Mouse (Mus musculus) cerebellum, adult 9-11 months (tissue): Measurements from ENCODE around the gene Rpl36a-ps1.
"Not testable (repeated sequence)": the region's sequence is repeated elsewhere in the genome, so short reads cannot be mapped to it uniquely, and the experiment has no call there.

ENCODE experiments used
- DNase-seq: peaks from one replicate; pipeline ENCODE4 v3.0.0; 2022

Gene Rpl36a-ps1

DNA sequence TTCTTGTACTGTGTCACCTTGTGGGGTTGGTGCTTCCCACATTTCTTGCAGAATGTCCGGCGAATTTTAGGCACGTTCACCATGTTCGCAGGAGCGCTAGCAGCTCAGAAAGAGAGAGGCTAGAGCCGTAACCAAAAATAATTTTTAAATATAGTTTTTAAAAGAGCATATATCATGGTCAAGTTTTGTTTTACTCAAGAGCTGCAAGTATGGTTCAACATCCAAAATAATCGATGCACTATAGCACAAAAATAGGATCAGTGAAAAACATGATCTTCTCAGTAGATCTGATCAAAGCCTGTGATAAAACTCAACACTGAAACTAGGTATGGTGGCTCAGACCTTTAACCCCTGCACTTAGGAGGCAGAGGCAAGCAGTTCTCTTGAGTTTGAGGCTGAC is at the start of gene Rpl36a-ps1:
Gene Rpl36a-ps1 (minus strand): TSS at position 101 of the 400 bp plus-strand sequence.
- no peak for DNase-seq

DNA sequence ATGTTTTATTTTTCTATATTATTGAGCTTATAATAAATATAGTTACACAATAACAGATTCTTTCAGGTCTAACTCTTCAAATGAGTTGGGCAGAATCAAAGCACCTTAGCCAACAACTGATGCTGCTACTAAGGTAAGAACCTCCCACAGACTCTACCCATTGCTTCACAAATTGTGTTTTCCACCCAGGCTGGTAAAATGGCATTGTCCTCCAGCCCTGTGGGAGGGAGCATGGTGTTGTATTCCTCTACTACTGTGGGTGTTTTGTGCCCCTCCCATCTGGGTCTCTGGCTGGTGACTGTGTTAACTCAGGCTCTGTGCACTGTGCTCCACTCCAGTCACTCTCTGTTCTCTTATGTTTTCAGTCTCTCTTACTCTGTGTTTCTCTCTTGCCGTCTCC is 49.4 kb upstream of the Rpl36a-ps1 start:
- DNase-seq: no peak

DNA sequence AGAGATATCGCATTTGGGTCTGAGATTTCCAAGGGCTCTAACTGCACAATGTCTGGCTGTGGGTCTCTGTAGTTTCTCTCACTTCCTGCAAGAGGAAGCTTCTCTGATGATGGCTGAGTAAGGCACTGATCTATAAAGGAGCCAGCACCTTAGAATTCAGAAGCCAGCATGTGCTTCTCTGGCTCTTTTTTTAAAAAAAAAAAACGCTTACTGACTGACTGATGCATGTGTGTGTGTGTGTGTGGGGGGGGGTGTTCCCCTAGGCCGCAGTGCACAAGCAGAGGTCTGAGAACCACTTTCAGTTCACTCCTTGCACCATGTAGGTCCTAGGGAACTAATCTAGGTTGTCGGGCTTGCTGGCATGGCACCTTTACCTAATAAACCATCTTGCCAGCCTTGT is 47.3 kb upstream of the Rpl36a-ps1 start:
- no peak for DNase-seq

DNA sequence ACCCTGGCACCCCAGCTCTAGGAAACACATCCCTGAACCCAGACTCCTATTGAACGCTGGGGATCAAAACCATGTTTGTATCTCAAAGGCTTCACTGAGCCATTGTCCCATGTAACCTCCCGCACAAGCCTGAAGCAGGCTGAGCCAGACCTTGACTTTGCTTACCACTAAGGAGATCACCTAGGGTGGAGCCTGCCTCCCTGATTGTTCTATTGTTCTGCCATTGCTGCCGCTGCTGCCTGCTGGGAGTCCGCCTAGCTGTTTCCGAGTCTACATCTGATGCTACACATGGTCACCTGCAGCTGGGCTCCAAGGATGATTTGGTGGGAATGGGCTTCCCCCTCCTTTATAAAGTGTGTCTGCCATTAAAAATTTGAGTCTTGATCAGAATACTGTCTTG is 45.2 kb upstream of the Rpl36a-ps1 start:
- not testable (repeated sequence) for DNase-seq

DNA sequence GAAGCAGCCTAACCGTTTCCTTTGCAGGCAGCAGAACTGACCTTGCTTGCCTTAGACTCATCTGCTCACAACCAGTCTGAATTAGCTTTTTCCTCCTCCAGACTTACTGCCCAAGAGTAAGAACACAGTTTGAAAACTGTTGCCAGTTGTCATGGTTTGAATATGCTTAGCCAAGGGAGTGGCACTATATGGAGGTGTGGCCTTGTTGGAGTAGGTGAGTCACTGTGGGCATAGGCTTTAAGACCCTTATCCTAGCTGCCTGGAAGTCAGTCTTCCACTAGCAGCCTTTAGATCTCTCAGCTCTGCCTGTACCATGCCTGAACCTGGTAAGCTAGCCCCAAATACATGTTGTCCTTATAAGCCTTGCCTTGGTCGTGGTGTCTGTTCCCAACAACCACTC is 43.6 kb upstream of the Rpl36a-ps1 start:
- no peak for DNase-seq

DNA sequence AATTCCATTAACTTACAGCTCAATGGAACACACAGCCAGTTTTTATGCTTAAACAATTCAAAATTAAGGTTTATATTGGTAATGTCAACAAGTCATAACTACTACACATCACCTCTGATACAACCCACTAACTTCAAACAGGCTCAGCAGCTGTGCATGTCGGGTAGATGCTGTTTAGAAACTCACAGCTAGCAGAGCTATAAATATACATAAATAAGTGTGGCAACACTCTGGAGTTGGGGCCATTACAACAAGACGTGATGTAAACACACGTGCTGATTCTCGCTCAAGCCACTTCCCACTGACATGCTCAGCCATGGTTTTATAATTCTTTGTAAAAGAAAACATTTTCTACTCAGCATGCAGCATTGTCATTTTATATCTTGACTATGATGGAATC is 41.9 kb upstream of the Rpl36a-ps1 start:
- no peak for DNase-seq

DNA sequence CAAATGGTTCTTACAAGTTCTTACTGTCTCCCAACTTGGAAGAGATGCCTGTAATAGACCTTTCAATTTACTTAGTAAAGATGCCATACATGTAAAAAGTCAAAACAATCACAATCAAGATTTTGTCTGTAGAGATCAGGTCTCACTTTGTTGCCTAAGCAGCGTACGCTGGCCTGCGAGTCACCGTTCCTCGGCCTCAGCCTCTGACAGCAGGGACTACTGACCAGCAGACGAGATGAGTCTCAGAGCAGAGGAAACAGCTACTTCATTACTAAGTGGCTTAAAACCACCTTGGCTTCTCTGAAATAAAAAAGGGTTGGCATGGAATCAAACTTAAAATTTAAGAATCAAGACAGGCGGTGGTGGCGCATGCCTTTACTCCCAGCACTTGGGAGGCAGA is 40.7 kb upstream of the Rpl36a-ps1 start:
- DNase-seq: not testable (repeated sequence)

DNA sequence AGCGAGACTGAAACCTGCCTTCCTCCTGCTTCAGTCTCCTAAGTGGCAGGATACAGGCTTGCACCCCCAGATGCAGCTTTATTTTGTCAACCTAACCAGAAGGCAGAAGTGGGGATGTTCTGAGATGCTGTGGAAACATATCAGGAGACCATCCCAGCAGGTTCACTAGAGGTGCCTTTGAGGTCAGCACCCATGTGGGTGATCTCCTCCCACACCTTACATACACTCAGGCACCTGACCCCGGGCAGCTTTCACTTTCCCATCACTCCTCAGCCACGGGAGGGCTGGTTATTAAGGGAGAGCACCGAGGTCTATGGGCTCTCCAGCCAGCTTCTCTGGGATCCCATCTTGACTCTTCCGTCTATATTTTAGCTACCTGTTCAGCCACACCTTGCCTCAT is 38.5 kb upstream of the Rpl36a-ps1 start:
- DNase-seq: no peak

DNA sequence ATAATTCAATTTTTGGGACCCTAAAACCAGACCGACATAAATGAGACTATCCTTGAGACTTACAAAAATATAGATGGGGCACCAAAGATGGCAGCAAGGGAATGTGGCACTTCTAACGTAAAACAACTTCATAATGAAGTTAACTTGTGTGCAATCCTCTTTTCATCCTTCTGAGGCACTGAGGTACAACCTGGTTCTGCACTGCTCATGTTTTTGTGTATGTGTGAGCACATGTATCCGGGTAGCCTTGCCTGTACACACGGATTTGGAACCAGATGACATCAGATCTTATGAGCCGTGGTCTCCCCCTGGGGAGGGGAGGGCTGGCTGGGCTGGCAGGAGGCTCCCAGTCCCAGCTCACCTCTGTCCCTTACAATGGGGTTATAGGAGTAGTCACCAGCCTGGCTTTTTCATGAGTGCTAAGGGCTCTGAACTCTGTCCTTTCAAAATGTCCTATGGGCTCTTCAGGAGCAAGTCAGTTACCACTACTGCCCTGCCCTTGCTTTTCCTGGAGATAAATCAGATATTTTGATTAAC is 37.3 kb upstream of the Rpl36a-ps1 start:
- DNase-seq: no peak

DNA sequence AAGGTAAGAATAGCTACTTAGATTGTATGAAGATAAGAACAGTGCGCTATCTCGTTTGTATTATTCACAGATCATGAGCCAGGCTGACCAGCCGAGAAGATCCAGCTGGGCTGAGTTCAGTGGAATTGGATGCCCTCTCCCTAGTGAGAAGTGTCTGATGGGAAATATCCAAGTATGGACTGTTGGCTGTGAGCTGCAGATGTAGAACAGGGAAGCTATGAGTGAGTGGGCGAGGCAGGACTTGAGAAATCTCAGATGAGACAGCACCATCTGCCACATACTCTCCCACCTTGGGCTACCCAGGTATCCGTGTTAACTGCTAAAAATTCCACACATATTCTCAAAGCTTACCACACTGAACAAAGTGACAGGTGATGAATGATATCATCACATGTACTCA is 35.9 kb upstream of the Rpl36a-ps1 start:
- DNase-seq: no peak

DNA sequence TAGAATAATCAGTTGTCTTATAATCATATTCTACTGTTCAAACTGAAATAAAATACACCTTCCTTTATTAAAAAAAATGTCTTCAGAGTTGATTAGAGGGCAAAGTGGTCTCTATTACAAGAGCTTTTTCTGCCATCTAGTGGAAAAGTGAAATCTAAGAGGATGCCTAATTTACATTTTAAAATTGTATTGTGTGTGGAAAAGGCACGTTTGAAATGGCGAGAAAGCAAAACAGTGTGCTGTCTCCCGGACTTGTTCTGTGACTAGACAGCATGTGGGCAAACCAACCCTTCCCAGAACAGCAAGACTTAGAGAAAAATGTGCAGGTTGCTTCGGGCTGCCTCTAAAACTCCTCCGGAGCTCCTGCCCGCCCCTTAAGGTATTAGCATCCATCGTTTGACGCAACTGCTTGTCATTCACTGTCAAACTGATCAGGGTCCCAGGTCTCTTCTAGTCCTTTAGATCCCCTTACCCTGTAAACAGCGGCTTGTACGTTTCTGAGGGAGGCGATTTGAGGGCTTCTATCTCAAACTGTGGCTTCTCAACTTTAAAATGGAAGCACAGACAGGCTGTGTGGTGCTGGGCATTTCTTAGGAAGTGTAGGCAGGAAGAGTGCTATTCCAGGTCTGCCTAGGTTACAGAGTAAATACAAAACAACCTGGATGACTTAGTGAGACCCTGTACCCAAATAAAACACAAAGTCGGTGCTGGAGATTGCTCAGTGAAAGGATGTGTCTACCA is 28.4 kb upstream of the Rpl36a-ps1 start:
- DNase-seq: no peak

DNA sequence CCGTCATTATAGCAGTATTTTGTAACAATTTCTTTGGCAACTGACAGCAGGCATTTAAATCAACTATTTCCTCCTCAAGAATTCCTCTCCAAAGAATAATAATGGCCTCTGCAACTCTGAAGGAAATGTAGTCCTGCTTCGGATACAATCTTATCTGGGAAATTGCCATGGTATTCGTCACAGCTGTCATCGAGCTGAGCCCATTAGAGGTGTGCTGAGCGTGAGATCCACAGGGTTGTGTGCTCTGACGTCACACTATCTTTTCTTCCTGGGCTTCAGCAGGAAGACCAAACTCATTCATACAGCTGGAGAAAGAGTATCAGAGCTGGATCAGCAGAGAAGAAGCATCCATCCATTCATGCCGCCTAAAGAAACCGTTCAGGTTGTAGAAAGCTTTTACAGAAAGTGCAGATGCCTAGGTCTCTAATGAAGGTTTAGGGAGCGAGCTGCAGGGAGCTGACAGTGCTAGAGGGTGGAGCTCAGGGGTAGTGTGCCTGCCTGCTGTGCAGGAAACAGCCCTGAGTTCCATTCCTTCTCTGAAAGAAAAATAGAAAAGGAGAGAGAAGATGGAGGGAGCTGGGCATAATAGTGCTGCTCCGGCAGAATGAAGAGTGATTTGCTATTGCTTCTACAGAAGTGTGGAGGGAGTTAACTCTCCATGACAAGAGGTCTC is 25.2 kb upstream of the Rpl36a-ps1 start:
- DNase-seq: no peak

DNA sequence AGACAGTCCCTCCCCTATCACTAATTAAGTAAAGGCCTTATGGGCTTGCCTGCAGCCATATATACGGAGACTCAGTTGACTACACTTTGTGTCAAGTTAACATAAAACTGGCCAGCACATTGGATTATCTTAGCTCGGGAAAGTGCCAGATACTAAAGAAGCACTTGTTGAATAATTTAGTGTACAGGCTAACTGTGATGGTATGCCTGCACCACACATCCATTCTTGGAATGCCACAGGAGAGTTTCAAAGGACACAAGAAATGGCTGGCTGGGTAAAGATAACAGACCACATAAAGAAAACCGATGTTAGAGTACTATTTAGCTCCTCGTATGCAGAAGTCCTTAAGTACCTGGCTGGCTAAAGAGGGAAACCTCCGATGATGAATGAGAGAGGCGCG is 24.6 kb upstream of the Rpl36a-ps1 start:
- no peak for DNase-seq

DNA sequence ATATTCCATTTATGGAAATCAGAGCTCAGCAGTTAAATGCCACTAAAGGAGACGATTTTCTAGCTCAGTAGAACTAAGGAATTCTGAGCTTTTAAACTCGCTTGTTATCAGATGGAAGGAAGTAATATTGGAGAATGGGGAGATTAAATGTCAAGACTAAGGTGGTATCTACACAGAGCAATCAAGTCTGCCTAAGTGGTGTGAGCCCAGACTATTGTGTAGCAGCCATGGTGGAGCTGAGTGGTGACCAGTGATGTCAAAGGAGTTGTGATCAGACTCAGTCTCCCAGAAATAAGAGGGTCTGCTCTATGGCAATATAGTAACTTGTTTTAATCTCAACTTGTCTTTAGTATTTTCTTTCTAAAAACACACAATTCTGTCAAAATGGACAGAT is 16.8 kb upstream of the Rpl36a-ps1 start:
- DNase-seq: no peak

DNA sequence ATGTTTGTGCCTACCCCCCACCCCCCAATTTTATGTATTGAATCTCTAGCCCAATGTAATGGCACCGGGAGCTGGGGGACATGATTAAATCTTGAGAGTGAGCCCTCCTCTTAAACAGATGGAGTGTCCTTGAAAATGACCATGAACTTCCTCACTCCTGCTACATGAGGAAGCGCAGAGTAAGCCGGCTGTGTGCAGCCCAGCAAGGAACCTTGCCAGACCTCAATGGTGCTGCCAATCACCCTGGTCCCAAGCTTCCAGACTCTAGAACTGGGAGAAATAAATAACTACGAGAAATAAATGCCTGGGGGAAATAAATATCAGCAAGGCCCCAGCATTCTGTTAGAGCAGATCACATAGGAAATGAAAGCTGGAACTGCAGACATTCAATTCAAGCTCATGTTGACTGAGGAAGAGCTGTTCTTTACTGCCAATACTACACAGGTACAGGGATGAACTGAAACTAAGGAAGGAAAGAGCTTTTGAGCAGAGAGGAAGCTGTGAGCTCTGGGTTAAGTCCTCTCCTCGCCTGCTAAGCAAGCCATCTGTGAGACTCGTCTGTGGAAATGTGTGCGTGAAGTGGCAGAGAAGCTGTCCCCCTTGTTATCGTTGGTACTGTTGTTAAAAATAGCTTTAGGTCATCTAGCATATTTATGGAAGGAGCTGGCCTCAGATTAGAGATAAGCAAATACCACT is 16.3 kb upstream of the Rpl36a-ps1 start:
- DNase-seq: no peak

DNA sequence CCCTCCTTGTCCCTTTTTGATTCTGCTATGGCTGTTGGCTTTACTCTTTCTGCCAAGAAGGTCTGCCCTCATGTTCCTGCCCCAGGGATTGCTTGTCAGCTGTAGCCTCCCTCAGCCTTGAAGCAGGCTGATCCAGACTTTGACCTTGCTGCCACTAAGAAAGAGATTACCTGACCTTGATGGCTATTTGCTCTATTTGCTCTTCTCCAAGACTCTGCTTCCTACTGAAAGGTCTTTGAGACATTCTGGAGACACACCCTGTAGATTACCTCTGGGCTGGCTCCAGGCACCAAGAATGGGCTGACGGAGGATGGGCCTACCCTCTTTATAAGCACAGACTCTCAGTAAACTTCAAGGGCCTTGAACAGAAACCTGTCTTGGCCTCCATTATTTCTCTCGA is 1.6 kb downstream of the Rpl36a-ps1 start:
- no peak for DNase-seq

DNA sequence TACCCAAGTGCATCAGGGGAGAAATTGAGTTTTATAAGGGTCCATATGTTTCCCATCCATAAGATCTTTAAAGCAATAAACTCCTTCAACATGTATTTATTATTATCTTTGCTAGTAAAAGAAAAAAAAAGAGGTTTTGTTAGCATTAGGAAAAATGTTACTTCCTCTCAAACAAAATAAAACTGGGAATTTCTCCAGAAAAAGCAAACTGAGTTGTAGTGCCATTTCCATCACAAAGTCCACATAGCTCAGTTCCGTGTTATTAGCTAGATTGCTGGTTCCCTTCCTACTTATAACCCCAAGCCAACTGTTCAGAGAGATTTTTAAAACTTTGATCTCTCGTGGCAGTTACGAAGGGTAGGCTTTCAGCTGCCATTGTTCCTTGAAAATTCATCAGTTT is 3.5 kb downstream of the Rpl36a-ps1 start:
- DNase-seq: no peak

DNA sequence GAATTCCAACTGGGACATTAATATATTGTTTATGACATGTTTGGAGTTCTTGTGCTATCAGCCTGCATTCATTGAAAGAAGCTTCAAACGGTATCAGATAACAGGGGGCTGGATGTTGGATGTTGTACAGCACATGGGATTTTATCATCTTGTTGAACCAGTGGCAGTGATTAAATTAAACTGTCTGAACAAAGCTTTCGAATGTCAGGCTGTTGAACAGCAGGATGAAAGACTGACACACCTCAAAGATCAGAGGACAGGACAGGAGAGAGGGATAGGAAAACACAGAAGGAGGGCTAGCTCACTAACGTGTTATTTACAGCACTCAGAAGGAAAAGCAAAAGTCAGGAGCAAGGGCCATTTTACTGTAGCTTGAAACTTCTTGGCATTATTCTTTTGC is 4.3 kb downstream of the Rpl36a-ps1 start:
- DNase-seq: no peak

DNA sequence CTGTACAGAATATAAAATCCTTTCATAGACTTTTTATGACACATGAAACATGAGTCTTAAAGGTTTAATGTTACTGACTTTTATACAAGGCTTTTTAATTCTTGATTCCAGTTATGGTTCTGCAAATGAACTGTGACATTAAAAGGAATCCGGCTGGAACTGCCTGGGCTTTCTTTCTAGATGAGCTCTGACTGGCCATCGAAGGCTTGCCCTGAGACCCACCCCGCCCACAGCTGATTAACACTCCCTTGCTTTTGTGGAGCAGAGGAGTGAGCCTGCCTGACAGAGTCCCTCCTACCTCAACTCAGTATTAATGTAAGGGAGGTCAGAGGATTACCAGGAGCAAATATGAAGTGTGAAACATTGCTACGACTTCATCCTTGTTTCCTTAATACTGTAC is 22.2 kb downstream of the Rpl36a-ps1 start:
- DNase-seq: no peak

DNA sequence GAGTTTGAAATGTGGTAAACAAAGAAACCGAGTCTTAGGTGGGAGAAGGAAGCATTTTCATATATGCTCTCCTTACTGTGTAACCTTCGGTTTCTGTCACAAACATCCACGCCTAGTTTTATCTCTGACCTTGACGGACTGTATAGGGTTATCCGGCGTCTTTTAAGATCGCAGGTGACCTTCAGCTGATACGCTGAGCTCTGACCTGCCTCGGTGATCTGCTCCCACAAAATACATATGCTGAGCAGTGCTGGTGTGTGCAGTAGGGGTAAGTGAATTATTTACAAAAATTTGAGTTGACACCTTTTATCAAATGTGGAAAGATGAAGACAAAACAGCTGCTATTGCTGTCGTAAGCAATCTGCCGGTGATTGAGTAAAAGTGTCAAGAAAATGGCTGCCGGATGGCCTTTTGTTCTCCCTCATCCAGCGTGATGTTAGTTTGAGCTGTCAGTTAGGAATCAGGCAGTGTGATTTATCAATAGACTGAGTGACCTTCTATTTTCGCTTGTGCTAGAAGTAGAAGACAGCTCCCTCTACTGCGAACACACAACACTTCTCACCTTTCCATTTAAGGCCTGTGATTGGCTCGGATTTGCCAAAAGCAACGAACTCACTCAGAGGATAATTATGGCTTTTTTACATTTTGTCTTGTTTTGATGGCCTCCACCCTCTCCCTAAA is 35.0 kb downstream of the Rpl36a-ps1 start:
- DNase-seq: no peak

DNA sequence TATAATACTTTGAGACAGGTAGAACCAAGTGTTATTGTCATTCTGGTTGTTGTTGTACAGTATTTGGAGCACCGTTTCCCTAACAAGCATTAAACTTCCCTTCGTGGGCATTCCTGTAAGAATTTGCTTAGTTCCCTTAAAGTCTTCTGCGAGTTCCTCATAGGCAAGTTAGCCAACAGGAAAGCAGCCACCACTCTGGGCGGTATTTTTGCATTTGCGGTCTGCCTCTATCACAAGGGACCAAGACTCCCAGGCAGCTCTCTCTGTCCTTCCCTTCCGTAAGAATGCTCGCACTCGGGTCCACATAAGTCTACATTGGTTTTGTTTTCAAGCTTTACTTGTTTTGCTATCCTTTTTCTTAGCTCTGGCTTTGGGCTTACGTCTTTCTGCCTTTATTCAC is 37.3 kb downstream of the Rpl36a-ps1 start:
- DNase-seq: no peak

DNA sequence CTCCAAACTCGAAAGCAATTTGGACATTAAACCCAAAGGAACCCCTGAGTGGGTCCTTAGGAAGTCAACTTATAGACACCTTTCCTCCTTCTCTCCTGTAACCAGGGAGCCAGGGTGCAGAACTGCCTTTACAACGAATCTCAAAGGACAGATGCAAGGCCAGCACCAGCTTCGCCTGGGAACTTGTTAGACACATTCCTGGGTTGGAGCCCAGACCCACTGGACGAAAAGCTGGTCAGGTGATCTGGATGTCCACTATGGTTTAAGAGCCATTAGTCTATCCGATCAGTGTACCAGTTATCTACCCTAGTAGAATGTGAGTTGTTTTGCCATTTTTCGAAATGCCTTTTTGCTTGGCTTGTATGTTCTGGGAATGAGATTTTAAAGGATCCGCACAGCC is 41.7 kb downstream of the Rpl36a-ps1 start:
- no peak for DNase-seq

DNA sequence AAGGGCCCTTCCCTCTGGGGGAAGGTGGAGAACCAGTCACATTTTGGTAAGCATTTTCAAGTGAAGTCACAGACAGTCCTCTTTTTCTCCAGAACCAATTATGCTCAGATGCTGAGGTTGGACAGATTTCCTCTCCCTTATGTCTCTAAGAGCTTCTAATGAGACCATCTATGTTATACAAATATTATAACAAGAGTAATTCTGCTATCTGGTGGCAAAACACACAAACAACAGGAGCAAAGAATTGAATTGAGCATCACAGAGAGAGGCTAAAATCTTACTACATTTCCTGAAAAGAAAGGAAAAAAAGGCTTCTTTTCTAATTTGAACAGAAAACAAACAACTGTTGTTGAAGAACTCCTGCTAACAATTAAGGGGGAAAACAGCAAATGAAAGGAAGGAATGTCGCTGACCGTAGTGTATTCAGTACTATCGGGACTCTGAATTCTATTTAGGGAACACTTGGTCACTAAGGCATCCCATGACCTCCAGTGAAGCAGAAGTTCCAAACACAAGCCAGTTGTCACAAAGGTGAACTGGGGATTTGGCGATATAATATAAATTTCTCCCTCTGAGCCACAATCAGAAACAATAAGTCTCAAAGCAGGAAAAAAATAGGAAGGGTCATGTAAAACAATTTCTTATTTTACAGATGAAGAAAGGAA is 42.4 kb downstream of the Rpl36a-ps1 start:
- no peak for DNase-seq
